Mouse (Mus musculus): ENCODE data around the gene Npy1r. TPM values are rescaled to one million over a fixed set of nuclear protein-coding genes. Genes with fewer than 3 reads are reported as not detected.

The Npy1r gene
- polyA plus RNA-seq, 2 experiments: 1.7 to 1.9 TPM

DNA sequence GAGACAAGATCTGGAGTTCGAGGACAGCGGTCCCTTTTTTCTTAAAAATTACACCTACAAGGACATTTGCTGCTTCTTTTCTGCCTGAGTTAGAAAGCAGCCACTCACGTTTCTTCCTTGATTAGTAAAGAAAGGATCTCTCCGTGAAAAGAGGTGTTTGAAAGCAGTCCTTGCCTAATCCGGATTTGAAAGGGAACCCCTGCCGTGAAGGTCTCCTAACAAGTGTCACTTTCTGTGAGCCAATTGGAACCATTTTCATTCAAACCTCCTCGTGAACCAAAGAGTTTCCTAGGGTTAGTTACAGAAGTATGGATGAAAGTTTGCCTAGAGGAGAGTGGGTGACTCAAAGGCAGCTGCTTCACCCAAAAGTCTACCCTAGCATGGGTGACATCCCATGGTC is 32.5 kb downstream of the Npy1r start:
- ATAC-seq (ENCODE audit: low FRiP score, low read depth): no peak

DNA sequence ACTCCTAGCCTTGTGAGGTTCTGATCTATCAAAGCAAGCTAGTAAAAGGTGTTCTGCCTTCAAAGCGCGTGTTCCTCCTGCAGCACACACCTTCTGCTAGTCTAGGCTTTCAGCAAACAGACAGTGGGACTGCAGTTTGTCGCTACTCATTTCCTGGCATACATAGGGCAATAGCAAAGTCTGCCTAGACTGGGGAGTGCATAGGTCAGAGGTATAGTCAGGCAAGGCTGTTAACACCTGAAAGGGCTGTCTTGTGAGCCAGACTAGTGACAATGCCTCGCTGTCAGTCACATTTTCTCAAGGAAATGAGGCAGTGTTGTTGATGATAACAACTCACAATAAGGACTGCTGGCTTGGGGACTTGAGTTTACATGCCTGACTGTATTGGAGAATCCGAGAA is 35.0 kb downstream of the Npy1r start:
- 50% methylated on average over 5 of the region's 5 CpGs for WGBS
- H3K36me3 ChIP-seq (ENCODE audit: control insufficient read depth, insufficient read depth, low read length): no peaks in the 10 kb centered on the region
- no peak overlapping the region for H3K4me3 ChIP-seq (replicated peaks; ENCODE audit: low read length)
- no peak overlapping the region for H3K4me2 ChIP-seq (replicated peaks; ENCODE audit: low read depth, low read length, severe bottlenecking)
- H3K9ac ChIP-seq (ENCODE audit: low read depth, low read length, severe bottlenecking): no peak overlapping the region
- no peaks in the 10 kb centered on the region for H3K9me3 ChIP-seq (ENCODE audit: control insufficient read depth, low read length)
- ATAC-seq (ENCODE audit: low FRiP score, low read depth): no peak
- H3K4me1 ChIP-seq (ENCODE audit: control insufficient read depth, insufficient read depth, low read length): no peaks in the 10 kb centered on the region
- no peak for DNase-seq (ENCODE audit: low spot score)
- H3K27ac ChIP-seq (replicated peaks; ENCODE audit: low read depth, low read length): no peak overlapping the region
- no peak for TF ChIP-seq POLR2A (IDR thresholded peaks at IDR 0.05; ENCODE audit: borderline replicate concordance, extremely low read depth, insufficient read depth, insufficient read length)
- H3K27me3 ChIP-seq (ENCODE audit: control insufficient read depth, insufficient read depth, low read length): no peaks in the 10 kb centered on the region

More for the DNA sequence above, 32.5 kb downstream of the Npy1r start:
- H3K9ac ChIP-seq (ENCODE audit: low read depth, low read length, severe bottlenecking): no peak overlapping the region
- H3K27me3 ChIP-seq (ENCODE audit: control insufficient read depth, insufficient read depth, low read length): no peaks in the 10 kb centered on the region
- no peak for DNase-seq (ENCODE audit: low spot score)
- TF ChIP-seq POLR2A (IDR thresholded peaks at IDR 0.05; ENCODE audit: borderline replicate concordance, extremely low read depth, insufficient read depth, insufficient read length): no peak
- H3K4me2 ChIP-seq (replicated peaks; ENCODE audit: low read depth, low read length, severe bottlenecking): no peak overlapping the region
- WGBS: 43% methylated on average over 7 of the region's 7 CpGs
- no peaks in the 10 kb centered on the region for H3K4me1 ChIP-seq (ENCODE audit: control insufficient read depth, insufficient read depth, low read length)
- no peaks in the 10 kb centered on the region for H3K9me3 ChIP-seq (ENCODE audit: control insufficient read depth, low read length)
- H3K36me3 ChIP-seq (ENCODE audit: control insufficient read depth, insufficient read depth, low read length): no peaks in the 10 kb centered on the region
- no peak overlapping the region for H3K4me3 ChIP-seq (replicated peaks; ENCODE audit: low read length)
- no peak overlapping the region for H3K27ac ChIP-seq (replicated peaks; ENCODE audit: low read depth, low read length)

DNA sequence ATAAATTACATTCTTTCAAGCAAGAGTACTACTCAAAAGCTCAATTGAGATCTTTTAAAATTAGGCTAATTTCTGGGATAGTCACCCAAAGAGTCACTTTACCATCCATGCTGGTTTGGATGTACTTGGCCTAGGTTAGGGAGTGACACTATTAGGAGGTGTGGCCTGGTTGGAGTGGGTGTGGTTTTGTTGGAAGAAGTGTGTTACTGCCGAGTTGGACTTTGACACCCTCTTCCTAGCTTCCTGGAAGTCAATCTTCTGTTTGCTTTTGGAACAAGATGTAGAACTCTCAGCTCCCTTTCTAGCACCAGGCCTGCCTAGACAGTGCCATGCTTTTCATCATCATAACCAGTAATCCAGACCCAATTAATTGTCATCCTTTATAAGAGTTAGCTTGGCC is 45.4 kb downstream of the Npy1r start:
- Histone ChIP-seq H3K9me3 (ENCODE audit: control insufficient read depth, low read length) (no peaks in the 10 kb centered on the region), H3K27me3 (ENCODE audit: control insufficient read depth, insufficient read depth, low read length) (no peaks in the 10 kb centered on the region), H3K27ac (replicated peaks; ENCODE audit: low read depth, low read length) (no peak overlapping the region), H3K4me2 (replicated peaks; ENCODE audit: low read depth, low read length, severe bottlenecking) (no peak overlapping the region), H3K9ac (ENCODE audit: low read depth, low read length, severe bottlenecking) (no peak overlapping the region), H3K4me1 (ENCODE audit: control insufficient read depth, insufficient read depth, low read length) (no peaks in the 10 kb centered on the region), H3K4me3 (replicated peaks; ENCODE audit: low read length) (no peak overlapping the region), H3K36me3 (ENCODE audit: control insufficient read depth, insufficient read depth, low read length) (no peaks in the 10 kb centered on the region)
- 38% methylated on average over 1 of the region's 1 CpGs for WGBS
- DNase-seq (ENCODE audit: low spot score) (no peak), ATAC-seq (ENCODE audit: low FRiP score, low read depth) (no peak)
- TF ChIP-seq POLR2A (IDR thresholded peaks at IDR 0.05; ENCODE audit: borderline replicate concordance, extremely low read depth, insufficient read depth, insufficient read length): no peak

DNA sequence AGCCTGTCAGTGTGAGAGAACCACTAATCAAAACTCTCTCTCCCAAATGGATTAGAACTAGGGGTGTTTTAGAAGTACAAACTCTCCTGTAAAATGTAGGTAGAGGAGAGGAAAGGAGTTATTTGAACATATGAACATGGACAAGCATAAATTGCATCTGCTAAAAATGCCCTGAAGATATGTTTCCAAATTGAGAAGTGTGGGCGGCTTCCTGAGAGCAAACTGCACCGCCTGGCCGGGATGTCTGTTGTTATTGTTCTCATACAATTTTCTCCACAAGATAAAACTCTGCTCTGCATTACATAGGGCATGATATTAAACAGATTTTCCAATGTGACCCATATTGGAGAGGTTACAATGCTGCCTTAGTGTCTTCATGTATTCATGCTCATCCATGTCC is 48.6 kb downstream of the Npy1r start:
- no peak for TF ChIP-seq POLR2A (IDR thresholded peaks at IDR 0.05; ENCODE audit: borderline replicate concordance, extremely low read depth, insufficient read depth, insufficient read length)
- no peak overlapping the region for H3K9ac ChIP-seq (ENCODE audit: low read depth, low read length, severe bottlenecking)
- H3K27ac ChIP-seq (replicated peaks; ENCODE audit: low read depth, low read length): no peak overlapping the region
- no peak overlapping the region for H3K4me3 ChIP-seq (replicated peaks; ENCODE audit: low read length)
- DNase-seq (ENCODE audit: low spot score) (no peak), ATAC-seq (ENCODE audit: low FRiP score, low read depth) (no peak)
- 68% methylated on average over 3 of the region's 3 CpGs for WGBS
- no peaks in the 10 kb centered on the region for H3K9me3 ChIP-seq (ENCODE audit: control insufficient read depth, low read length)
- H3K27me3 ChIP-seq (ENCODE audit: control insufficient read depth, insufficient read depth, low read length): no peaks in the 10 kb centered on the region
- no peak overlapping the region for H3K4me2 ChIP-seq (replicated peaks; ENCODE audit: low read depth, low read length, severe bottlenecking)
- no peaks in the 10 kb centered on the region for H3K4me1 ChIP-seq (ENCODE audit: control insufficient read depth, insufficient read depth, low read length)
- H3K36me3 ChIP-seq (ENCODE audit: control insufficient read depth, insufficient read depth, low read length): no peaks in the 10 kb centered on the region

DNA sequence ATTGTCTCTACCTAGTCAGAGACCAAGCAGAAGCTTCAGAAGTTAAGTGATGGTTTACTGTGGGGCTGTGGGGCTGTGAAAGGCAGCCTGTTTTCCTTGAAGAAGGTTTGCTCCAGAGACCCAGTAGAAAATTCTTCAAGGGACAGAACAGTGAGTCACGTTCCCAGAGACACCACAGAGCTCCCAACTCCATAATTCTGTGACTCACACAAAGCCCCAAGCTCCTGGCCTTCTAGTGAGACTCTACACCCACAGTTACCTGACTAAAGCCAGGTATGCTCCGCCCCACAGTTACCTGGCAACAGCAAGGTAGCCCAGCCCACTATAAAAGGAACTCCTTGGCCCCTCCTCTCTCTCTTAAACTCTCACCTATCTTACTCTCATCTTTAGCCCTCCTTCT is 54.6 kb downstream of the Npy1r start:
- DNase-seq (ENCODE audit: low spot score) (no peak), ATAC-seq (ENCODE audit: low FRiP score, low read depth) (no peak)
- Histone ChIP-seq H3K4me2 (replicated peaks; ENCODE audit: low read depth, low read length, severe bottlenecking) (no peak overlapping the region), H3K27ac (replicated peaks; ENCODE audit: low read depth, low read length) (no peak overlapping the region), H3K9ac (ENCODE audit: low read depth, low read length, severe bottlenecking) (no peak overlapping the region), H3K27me3 (ENCODE audit: control insufficient read depth, insufficient read depth, low read length) (no peaks in the 10 kb centered on the region), H3K9me3 (ENCODE audit: control insufficient read depth, low read length) (no peaks in the 10 kb centered on the region), H3K36me3 (ENCODE audit: control insufficient read depth, insufficient read depth, low read length) (no peaks in the 10 kb centered on the region), H3K4me1 (ENCODE audit: control insufficient read depth, insufficient read depth, low read length) (no peaks in the 10 kb centered on the region), H3K4me3 (replicated peaks; ENCODE audit: low read length) (no peak overlapping the region)
- no peak for TF ChIP-seq POLR2A (IDR thresholded peaks at IDR 0.05; ENCODE audit: borderline replicate concordance, extremely low read depth, insufficient read depth, insufficient read length)
- 74% methylated on average over 2 of the region's 2 CpGs for WGBS

DNA sequence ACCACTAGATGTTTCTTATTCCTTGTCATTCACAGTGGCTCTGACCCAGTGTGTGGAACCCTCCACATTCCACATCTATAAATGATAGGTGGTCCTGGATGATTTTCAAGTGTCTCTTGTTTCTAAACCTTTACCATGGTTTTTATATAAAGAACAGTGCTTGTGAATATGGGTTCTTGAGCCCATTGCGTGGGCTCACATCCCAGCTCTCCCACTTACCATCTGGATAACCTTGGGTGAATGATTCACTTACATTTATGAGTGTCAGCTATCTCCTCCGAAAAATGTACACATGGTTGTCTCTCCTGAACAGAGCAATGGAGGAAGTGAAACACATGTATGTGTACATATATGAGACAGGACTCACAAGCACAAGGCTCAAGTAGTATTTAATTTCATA is 59.2 kb downstream of the Npy1r start:
- H3K9me3 ChIP-seq (ENCODE audit: control insufficient read depth, low read length): no peaks in the 10 kb centered on the region
- H3K9ac ChIP-seq (ENCODE audit: low read depth, low read length, severe bottlenecking): no peak overlapping the region
- H3K4me2 ChIP-seq (replicated peaks; ENCODE audit: low read depth, low read length, severe bottlenecking): no peak overlapping the region
- H3K27ac ChIP-seq (replicated peaks; ENCODE audit: low read depth, low read length): no peak overlapping the region
- H3K4me1 ChIP-seq (ENCODE audit: control insufficient read depth, insufficient read depth, low read length): no peaks in the 10 kb centered on the region
- TF ChIP-seq POLR2A (IDR thresholded peaks at IDR 0.05; ENCODE audit: borderline replicate concordance, extremely low read depth, insufficient read depth, insufficient read length): no peak
- DNase-seq (ENCODE audit: low spot score): no peak
- ATAC-seq (ENCODE audit: low FRiP score, low read depth): no peak
- H3K4me3 ChIP-seq (replicated peaks; ENCODE audit: low read length): no peak overlapping the region
- 84% methylated on average over 2 of the region's 2 CpGs for WGBS
- no peaks in the 10 kb centered on the region for H3K36me3 ChIP-seq (ENCODE audit: control insufficient read depth, insufficient read depth, low read length)
- no peaks in the 10 kb centered on the region for H3K27me3 ChIP-seq (ENCODE audit: control insufficient read depth, insufficient read depth, low read length)

Other genes starting within 250 kb of the Npy1r start
- gene Tma16, start 210.7 kb upstream of the Npy1r start, polyA plus RNA-seq (2012; rRNA removed): 8.7 and 10.7 TPM in 2 replicates
- 13.1 and 13.5 TPM in 2 replicates for gene Tma16, start 210.7 kb upstream of the Npy1r start, polyA plus RNA-seq (2014; fragmentation: Nextera tagmentation; extraction: Ambion mirVana)
- not detected in 2 replicates for gene Tktl2, start 185.4 kb upstream of the Npy1r start, polyA plus RNA-seq (2012; rRNA removed)
- not detected in 2 replicates for gene Tktl2, start 185.4 kb upstream of the Npy1r start, polyA plus RNA-seq (2014; fragmentation: Nextera tagmentation; extraction: Ambion mirVana)
- gene Npy5r, start 9.1 kb upstream of the Npy1r start, polyA plus RNA-seq (2012; rRNA removed): 0.06 and 0.10 TPM in 2 replicates
- not detected in 2 replicates for gene Npy5r, start 9.1 kb upstream of the Npy1r start, polyA plus RNA-seq (2014; fragmentation: Nextera tagmentation; extraction: Ambion mirVana)
- gene Naf1, start 163.0 kb downstream of the Npy1r start, polyA plus RNA-seq (2012; rRNA removed): 11.0 and 12.0 TPM in 2 replicates
- gene Naf1, start 163.0 kb downstream of the Npy1r start, polyA plus RNA-seq (2014; fragmentation: Nextera tagmentation; extraction: Ambion mirVana): 4.6 and 5.4 TPM in 2 replicates